Mouse (Mus musculus): ENCODE data around the gene Scaf1. TPM values are rescaled to one million over a fixed set of nuclear protein-coding genes. Genes with fewer than 3 reads are reported as not detected.

Gene Scaf1
- polyA plus RNA-seq, 1 experiment, result 25.1 TPM

- H3K27me3 ChIP-seq (ENCODE audit: control insufficient read depth, insufficient read depth, low read length), result no peaks in the 10 kb centered on the region
- TF ChIP-seq CTCF (IDR thresholded peaks at IDR 0.05; ENCODE audit: control insufficient read depth, insufficient read depth, insufficient replicate concordance, low read depth, low read length) (no peak), POLR2A (IDR thresholded peaks at IDR 0.05; ENCODE audit: control insufficient read depth, low read depth, low read length) (no peak)
- no peak overlapping the region; the same call in 1 of the 2 replicates for H3K4me3 ChIP-seq (ENCODE audit: control insufficient read depth, low read depth, low read length)
- no peaks in the 10 kb centered on the region for H3K36me3 ChIP-seq (ENCODE audit: control insufficient read depth, insufficient read depth, low read length)
- peak overlapping the region; percentile 9 for H3K27ac ChIP-seq (ENCODE audit: control insufficient read depth, insufficient read depth, low read depth, low read length)
- peaks cover 22% of the 10 kb centered on the region for H3K4me1 ChIP-seq (ENCODE audit: control insufficient read depth, insufficient read depth, low read length)
These were observed 34.9 kb upstream of the Scaf1 start for GRCm38 (mm10) chr7:45050945-45051600.

GRCm38 (mm10) chr7:45048923-45049657 is 32.9 kb upstream of the Scaf1 start:
- Histone ChIP-seq H3K36me3 (ENCODE audit: control insufficient read depth, insufficient read depth, low read length) (no peaks in the 10 kb centered on the region), H3K4me3 (ENCODE audit: control insufficient read depth, low read depth, low read length) (no peak overlapping the region), H3K27me3 (ENCODE audit: control insufficient read depth, insufficient read depth, low read length) (no peaks in the 10 kb centered on the region), H3K4me1 (ENCODE audit: control insufficient read depth, insufficient read depth, low read length) (peaks cover 22% of the 10 kb centered on the region), H3K27ac (ENCODE audit: control insufficient read depth, insufficient read depth, low read depth, low read length) (no peak overlapping the region)
- TF ChIP-seq CTCF (IDR thresholded peaks at IDR 0.05; ENCODE audit: control insufficient read depth, insufficient read depth, insufficient replicate concordance, low read depth, low read length) (no peak), POLR2A (IDR thresholded peaks at IDR 0.05; ENCODE audit: control insufficient read depth, low read depth, low read length) (no peak)

- H3K36me3 ChIP-seq (ENCODE audit: control insufficient read depth, insufficient read depth, low read length), result no peaks in the 10 kb centered on the region
- no peak overlapping the region for H3K27ac ChIP-seq (ENCODE audit: control insufficient read depth, insufficient read depth, low read depth, low read length)
- H3K27me3 ChIP-seq (ENCODE audit: control insufficient read depth, insufficient read depth, low read length), result no peaks in the 10 kb centered on the region
- H3K4me3 ChIP-seq (ENCODE audit: control insufficient read depth, low read depth, low read length), result no peak overlapping the region
- peaks cover 17% of the 10 kb centered on the region for H3K4me1 ChIP-seq (ENCODE audit: control insufficient read depth, insufficient read depth, low read length)
- TF ChIP-seq POLR2A (IDR thresholded peaks at IDR 0.05; ENCODE audit: control insufficient read depth, low read depth, low read length), result no peak
These were observed 32.1 kb upstream of the Scaf1 start for GRCm38 (mm10) chr7:45048001-45048890.

- H3K4me1 ChIP-seq (ENCODE audit: control insufficient read depth, insufficient read depth, low read length), result peaks cover 15% of the 10 kb centered on the region
- H3K4me3 ChIP-seq (ENCODE audit: control insufficient read depth, low read depth, low read length), result no peak overlapping the region
- H3K27me3 ChIP-seq (ENCODE audit: control insufficient read depth, insufficient read depth, low read length), result no peaks in the 10 kb centered on the region
- no peak for TF ChIP-seq CTCF (IDR thresholded peaks at IDR 0.05; ENCODE audit: control insufficient read depth, insufficient read depth, insufficient replicate concordance, low read depth, low read length)
- TF ChIP-seq POLR2A (IDR thresholded peaks at IDR 0.05; ENCODE audit: control insufficient read depth, low read depth, low read length), result no peak
- no peak overlapping the region for H3K27ac ChIP-seq (ENCODE audit: control insufficient read depth, insufficient read depth, low read depth, low read length)
- H3K36me3 ChIP-seq (ENCODE audit: control insufficient read depth, insufficient read depth, low read length), result no peaks in the 10 kb centered on the region
These were observed 31.3 kb upstream of the Scaf1 start for GRCm38 (mm10) chr7:45047491-45047890.

- no peak for TF ChIP-seq CTCF (IDR thresholded peaks at IDR 0.05; ENCODE audit: control insufficient read depth, insufficient read depth, insufficient replicate concordance, low read depth, low read length)
- no peak overlapping the region for H3K27ac ChIP-seq (ENCODE audit: control insufficient read depth, insufficient read depth, low read depth, low read length)
- H3K27me3 ChIP-seq (ENCODE audit: control insufficient read depth, insufficient read depth, low read length), result no peaks in the 10 kb centered on the region
- peaks cover 9% of the 10 kb centered on the region for H3K4me1 ChIP-seq (ENCODE audit: control insufficient read depth, insufficient read depth, low read length)
- no peak overlapping the region for H3K4me3 ChIP-seq (ENCODE audit: control insufficient read depth, low read depth, low read length)
- no peaks in the 10 kb centered on the region for H3K36me3 ChIP-seq (ENCODE audit: control insufficient read depth, insufficient read depth, low read length)
These were observed 30.7 kb upstream of the Scaf1 start for GRCm38 (mm10) chr7:45046853-45047350.

GRCm38 (mm10) chr7:45045741-45046140 is 29.6 kb upstream of the Scaf1 start:
- H3K27ac ChIP-seq (ENCODE audit: control insufficient read depth, insufficient read depth, low read depth, low read length), result no peak overlapping the region
- H3K4me1 ChIP-seq (ENCODE audit: control insufficient read depth, insufficient read depth, low read length), result no peaks in the 10 kb centered on the region; the same call in none of the 2 replicates
- H3K27me3 ChIP-seq (ENCODE audit: control insufficient read depth, insufficient read depth, low read length), result no peaks in the 10 kb centered on the region
- H3K36me3 ChIP-seq (ENCODE audit: control insufficient read depth, insufficient read depth, low read length), result no peaks in the 10 kb centered on the region
- no peak for TF ChIP-seq POLR2A (IDR thresholded peaks at IDR 0.05; ENCODE audit: control insufficient read depth, low read depth, low read length)
- TF ChIP-seq CTCF (IDR thresholded peaks at IDR 0.05; ENCODE audit: control insufficient read depth, insufficient read depth, insufficient replicate concordance, low read depth, low read length), result no peak
- no peak overlapping the region for H3K4me3 ChIP-seq (ENCODE audit: control insufficient read depth, low read depth, low read length)

GRCm38 (mm10) chr7:45043307-45043706 is 27.1 kb upstream of the Scaf1 start:
- no peak for TF ChIP-seq POLR2A (IDR thresholded peaks at IDR 0.05; ENCODE audit: control insufficient read depth, low read depth, low read length)
- H3K27ac ChIP-seq (ENCODE audit: control insufficient read depth, insufficient read depth, low read depth, low read length), result no peak overlapping the region
- H3K4me3 ChIP-seq (ENCODE audit: control insufficient read depth, low read depth, low read length), result no peak overlapping the region
- no peaks in the 10 kb centered on the region for H3K27me3 ChIP-seq (ENCODE audit: control insufficient read depth, insufficient read depth, low read length)
- no peaks in the 10 kb centered on the region for H3K4me1 ChIP-seq (ENCODE audit: control insufficient read depth, insufficient read depth, low read length)
- H3K36me3 ChIP-seq (ENCODE audit: control insufficient read depth, insufficient read depth, low read length), result no peaks in the 10 kb centered on the region

All from testis, adult 2 months (tissue).